In the genomic region with DNA sequence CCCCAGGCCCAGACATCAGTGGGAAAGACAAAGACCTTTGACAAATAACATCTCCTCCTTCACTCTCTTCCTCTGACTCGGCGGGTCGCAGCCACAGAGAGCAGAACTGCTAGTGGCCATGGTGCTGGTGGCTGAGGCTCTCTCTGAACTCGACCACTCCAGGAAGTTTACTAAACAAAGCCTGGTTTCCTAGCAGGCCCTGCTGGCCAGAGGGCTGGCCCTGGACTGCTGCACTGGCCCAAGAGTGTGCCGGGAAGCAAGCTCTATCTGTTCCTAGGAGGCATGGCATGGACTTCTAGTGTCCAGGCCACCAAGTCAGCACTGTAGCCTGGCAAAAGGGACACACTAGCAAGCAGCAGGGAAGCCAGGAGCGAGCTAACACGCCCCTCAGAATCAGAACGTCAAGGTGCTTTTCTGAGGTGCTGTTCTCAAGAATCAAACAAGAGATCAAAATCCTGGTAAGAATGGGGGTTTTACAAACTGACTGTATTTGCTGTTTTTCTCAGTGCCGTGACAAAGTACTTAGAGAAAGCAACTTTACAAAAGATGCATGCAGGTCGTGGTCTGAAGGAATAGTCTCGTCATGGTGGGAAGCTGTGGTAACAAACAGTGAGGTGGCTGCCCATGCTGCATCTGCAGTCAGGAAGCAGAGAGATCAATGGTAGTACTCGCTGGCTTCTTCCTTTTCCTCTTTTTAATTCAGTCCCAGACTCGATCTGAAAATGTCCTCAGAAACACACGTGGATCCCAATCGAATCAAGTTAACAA, we compare ENCODE assay signal across 21 mouse cellular contexts. TPM values are rescaled to one million over a fixed set of nuclear protein-coding genes. Genes with fewer than 3 reads are reported as not detected.
DNase-seq lines count a peak whose midpoint lies in the region; ATAC-seq lines count a peak whose summit lies in the region.
"Had no signal": no experiment of that assay in that cellular context is flagged by ENCODE, and none has a peak within 500 bp of the region (broad histone marks: within the 10 kb centered on the region; RNA-seq: fewer than 3 reads in every experiment).

No protein-coding gene starts in this region.

- DNase-seq in heart, adult 8-10 months (ENCODE audit: low spot score), result peak; percentile 47
- peak; percentile 64 for DNase-seq in 416B (ENCODE audit: low read depth)
- DNase-seq in induced T-regulatory cell, adult 2 months (ENCODE audit: low read depth), result peak; percentile 59
- DNase-seq in left cerebral cortex, postnatal 14 days (ENCODE audit: low spot score in 2 of 2), result no peak
- DNase-seq in thymus, postnatal 25 days, result no peak
- DNase-seq: cerebellum, adult 11-12 months; kidney, adult 9 months; kidney, postnatal 4 days; layer of hippocampus, postnatal 36 days; thymus, postnatal 14 days had no signal

- H3K27ac ChIP-seq in heart, embryonic 11.5 days (ENCODE audit: low read depth, low read length), result no peak overlapping the region
- H3K27ac ChIP-seq: embryonic facial prominence, embryonic 13.5 days; forebrain, embryonic 12.5 days; heart, embryonic 15.5 days; hindbrain, postnatal 0 days; limb, embryonic 10.5 days; liver, embryonic 14.5 days; stomach, postnatal 0 days had no signal

- H3K4me1 ChIP-seq in heart, embryonic 11.5 days (ENCODE audit: control insufficient read depth, insufficient read depth, low read length), result peaks cover 19% of the 10 kb centered on the region

- H3K27me3 ChIP-seq in heart, embryonic 11.5 days (ENCODE audit: control insufficient read depth, insufficient read depth, low read length), result peaks cover 4% of the 10 kb centered on the region; the same call in 1 of the 2 replicates
- H3K27me3 ChIP-seq: embryonic facial prominence, embryonic 13.5 days; forebrain, embryonic 12.5 days; heart, embryonic 15.5 days had no signal

- intact Hi-C loops in left cerebral cortex, postnatal 14 days (cut with DNase I), result no loop called here

- 66% methylated on average over 15 of the region's 15 CpGs for WGBS in heart, embryonic 11.5 days (ENCODE audit: insufficient replicate concordance)

- H3K9me3 ChIP-seq in heart, embryonic 11.5 days (replicated peaks; ENCODE audit: control insufficient read depth, low read length), result no peaks in the 10 kb centered on the region
- H3K9me3 ChIP-seq: embryonic facial prominence, embryonic 13.5 days; forebrain, embryonic 12.5 days; heart, embryonic 15.5 days; limb, embryonic 10.5 days; midbrain, embryonic 10.5 days had no signal

- no peak for ATAC-seq in heart, embryonic 11.5 days (replicated peaks; ENCODE audit: insufficient number of reproducible peaks, low FRiP score, low TSS enrichment)
- ATAC-seq in CD4-positive, CD25-positive, alpha-beta regulatory T cell, adult 4 months, result peak; percentile 41
- no peak for ATAC-seq in erythroid progenitor cell, adult 5-6 weeks (replicated peaks; ENCODE audit: low FRiP score, poor library complexity, severe bottlenecking)
- ATAC-seq: hindbrain, postnatal 0 days had no signal

- no peak overlapping the region for H3K9ac ChIP-seq in heart, embryonic 11.5 days (ENCODE audit: low read depth, low read length)
- H3K9ac ChIP-seq: embryonic facial prominence, embryonic 13.5 days; forebrain, embryonic 12.5 days; heart, embryonic 15.5 days; liver, embryonic 14.5 days had no signal

- H3K4me3 ChIP-seq in heart, embryonic 11.5 days (ENCODE audit: low read depth, low read length), result no peak overlapping the region
- H3K4me3 ChIP-seq: embryonic facial prominence, embryonic 13.5 days; forebrain, embryonic 12.5 days; heart, embryonic 15.5 days; limb, embryonic 10.5 days; midbrain, embryonic 10.5 days had no signal

- H3K4me2 ChIP-seq in heart, embryonic 11.5 days, result no peak overlapping the region
- H3K4me2 ChIP-seq: embryonic facial prominence, embryonic 13.5 days; forebrain, embryonic 12.5 days; heart, embryonic 15.5 days had no signal

- no peaks in the 10 kb centered on the region for H3K36me3 ChIP-seq in heart, embryonic 11.5 days (ENCODE audit: control insufficient read depth, insufficient read depth, low read length)
- H3K36me3 ChIP-seq: embryonic facial prominence, embryonic 13.5 days; heart, embryonic 15.5 days; limb, embryonic 10.5 days had no signal

RNA-seq across cellular contexts. Expression of a gene that starts 50.7 kb away (rescaled TPM):
- total RNA-seq in heart, adult 8-10 months (2022), result 1 to 10 TPM; 4.2 to 6.4 (median 4.4) TPM
- 2.0 and 3.1 TPM in 2 replicates for polyA plus RNA-seq in heart, embryonic 11.5 days (2014; fragmentation: Nextera tagmentation; extraction: Ambion mirVana)
- 100 to 1,000 TPM in 1 of 2 experiments, 10 to 100 TPM in 1; 89.5 to 106 TPM for polyA plus RNA-seq in CD4-positive, CD25-positive, alpha-beta regulatory T cell, adult 4 months (2017; shearing (Covaris generic))
- 96.4 and 130 TPM in 2 replicates for total RNA-seq in erythroid progenitor cell, adult 5-6 weeks (2015; ENCODE audit: low replicate concordance)
- total RNA-seq in erythroid progenitor cell, adult 5-6 weeks (2017; ENCODE audit: low replicate concordance), result 189 and 234 TPM in 2 replicates
- 10 to 100 TPM; 21.6 to 22.4 TPM for total RNA-seq in left cerebral cortex, postnatal 14 days (2021)

Comparison
In these comparisons a context has a peak if more than half of its experiments do, and no peak if none do; other contexts are left out.
1. DNase-seq: peak in heart, adult 8-10 months (single experiment), 416B (single experiment) and induced T-regulatory cell, adult 2 months (single experiment); none in left cerebral cortex, postnatal 14 days (0 of 2) and thymus, postnatal 25 days (single experiment).
2. RNA of a gene that starts 50.7 kb away (total RNA-seq): 96.4 to 234 TPM in erythroid progenitor cell, adult 5-6 weeks; 21.6 to 22.4 TPM in left cerebral cortex, postnatal 14 days and 4.2 to 6.4 TPM in heart, adult 8-10 months; every median in the first group is over 4 times any median in the second.